Mouse (Mus musculus) cerebellum, postnatal 10 days (tissue): ENCODE measurements at regions not wholly inside any gene's neighbourhood (a gene's known extent, or its start where the extent isn't known, plus 50 kb on each side); places are given as distances from the start of the nearest gene placed in this dataset.

Experiments used
- DNase-seq, 2 experiments: peaks; one replicate each; pipeline ENCODE4 v3.0.0; 2021; ENCODE audit warnings: mixed read lengths in 2 of 2

- DNase-seq: peak; percentile 69 to 72
These were observed 259.9 kb downstream of the Stim2 start for GRCm38 (mm10) chr5:54258087-54258733.

GRCm38 (mm10) chr5:54264867-54265434 is 266.7 kb downstream of the Stim2 start:
- DNase-seq: peak; percentile 44

- peak; percentile 53 to 56 for DNase-seq
These were observed 269.7 kb downstream of the Stim2 start for GRCm38 (mm10) chr5:54267905-54268590.

GRCm38 (mm10) chr5:54279357-54279756 is 281.1 kb downstream of the Stim2 start:
- DNase-seq: peak in 1 of 2 experiments; percentile 12

- DNase-seq: peak; percentile 25 to 31
These were observed 282.4 kb downstream of the Stim2 start for GRCm38 (mm10) chr5:54280670-54281069.

GRCm38 (mm10) chr5:54281121-54281520 is 282.8 kb downstream of the Stim2 start:
- DNase-seq: no peak

GRCm38 (mm10) chr5:54290372-54291080 is 292.2 kb downstream of the Stim2 start:
- DNase-seq: peak; percentile 13 to 21

- DNase-seq: no peak
These were observed 293.6 kb downstream of the Stim2 start for GRCm38 (mm10) chr5:54291940-54292339.

- no peak for DNase-seq
These were observed 315.5 kb downstream of the Stim2 start for GRCm38 (mm10) chr5:54313660-54314279.

- no peak for DNase-seq
These were observed 332.1 kb downstream of the Stim2 start for GRCm38 (mm10) chr5:54330415-54330814.

GRCm38 (mm10) chr5:54342976-54343375 is 344.7 kb downstream of the Stim2 start:
- peak; percentile 63 to 74 for DNase-seq

GRCm38 (mm10) chr5:54343432-54343831 is 345.1 kb downstream of the Stim2 start:
- peak; percentile 13 to 15 for DNase-seq

GRCm38 (mm10) chr5:54348820-54349596 is 350.7 kb downstream of the Stim2 start:
- no peak for DNase-seq

GRCm38 (mm10) chr5:54349775-54350332 is 351.6 kb downstream of the Stim2 start:
- DNase-seq: no peak

GRCm38 (mm10) chr5:54356105-54356504 is 357.8 kb downstream of the Stim2 start:
- DNase-seq: no peak

GRCm38 (mm10) chr5:54357501-54357900 is 359.2 kb downstream of the Stim2 start:
- no peak for DNase-seq

- no peak for DNase-seq
These were observed 359.9 kb downstream of the Stim2 start for GRCm38 (mm10) chr5:54358221-54358620.
